6 mouse cellular contexts compared by ENCODE assay signal in the genomic region with DNA sequence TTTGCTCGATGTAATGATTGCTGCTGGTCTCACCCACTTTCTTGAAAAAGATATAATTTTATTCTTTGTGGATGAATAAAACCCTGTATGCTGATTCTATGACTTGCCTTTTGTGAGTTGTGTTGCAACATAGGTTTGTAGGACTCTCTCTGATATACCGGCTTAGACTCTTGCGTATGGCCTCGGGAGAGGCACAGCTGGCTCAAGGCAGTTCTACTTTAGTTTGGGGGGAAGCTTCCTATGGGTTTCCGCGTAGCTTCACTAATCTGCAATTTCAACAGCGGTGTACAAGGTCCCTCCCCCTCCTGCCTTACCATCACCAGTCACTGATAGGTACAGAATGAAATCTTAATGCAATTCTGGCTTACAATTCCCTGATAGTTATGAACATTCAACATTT.
DNase-seq lines count a peak whose midpoint lies in the region.
"Had no signal": no experiment of that assay in that cellular context is flagged by ENCODE, and none has a peak within 500 bp of the region (broad histone marks: within the 10 kb centered on the region; RNA-seq: fewer than 3 reads in every experiment).

No protein-coding gene starts in this region.

- no peak overlapping the region for H3K27ac ChIP-seq in heart, embryonic 10.5 days

- no peaks in the 10 kb centered on the region for H3K36me3 ChIP-seq in heart, embryonic 10.5 days
- H3K36me3 ChIP-seq: G1E had no signal

- H3K4me3 ChIP-seq in heart, embryonic 10.5 days, result no peak overlapping the region

- intact Hi-C loops in heart, postnatal 25 days (cut with DNase I), result loop anchor here (1.0 to 2.0 kb wide), 3 partner anchors 196 to 349 kb away; no protein-coding TSS in a partner anchor

- no peaks in the 10 kb centered on the region for H3K9me3 ChIP-seq in heart, embryonic 10.5 days
- H3K9me3 ChIP-seq: G1E had no signal

- DNase-seq in heart, adult 11 months, result peak; percentile 70
- DNase-seq in heart, adult 8-10 months (ENCODE audit: low spot score), result no peak
- peak; percentile 54 for DNase-seq in heart, embryonic 10.5 days (ENCODE audit: low spot score)
- no peak for DNase-seq in heart, postnatal 25 days (ENCODE audit: low spot score)

- WGBS in heart, embryonic 10.5 days, result 65% methylated on average over 7 of the region's 7 CpGs

- H3K27me3 ChIP-seq in heart, embryonic 10.5 days (ENCODE audit: insufficient read depth, poor library complexity, severe bottlenecking), result no peaks in the 10 kb centered on the region
- H3K27me3 ChIP-seq: Patski had no signal

- no peaks in the 10 kb centered on the region for H3K4me1 ChIP-seq in heart, embryonic 10.5 days

Comparison
In these comparisons a context has a peak if more than half of its experiments do, and no peak if none do; other contexts are left out.
1. DNase-seq: peak in heart, adult 11 months (single experiment) and heart, embryonic 10.5 days (single experiment); none in heart, adult 8-10 months (single experiment) and heart, postnatal 25 days (single experiment).